Mouse (Mus musculus): ENCODE results near the gene Nrip1. TPM values are rescaled to one million over a fixed set of nuclear protein-coding genes. Genes with fewer than 3 reads are reported as not detected.

Gene Nrip1
- total RNA-seq, 2 experiments from 2014 or later = 51.2 to 53.8 TPM

GRCm38 (mm10) chr16:76283796-76284195 is 89.8 kb downstream of the Nrip1 start:
- no peak for DNase-seq (ENCODE audit: low spot score in 2 of 2)

GRCm38 (mm10) chr16:76281850-76282249 is 91.8 kb downstream of the Nrip1 start:
- no peak for DNase-seq (ENCODE audit: low spot score in 2 of 2)

- no peak for DNase-seq (ENCODE audit: low spot score in 2 of 2)
These were observed 93.3 kb downstream of the Nrip1 start for GRCm38 (mm10) chr16:76280365-76280764.

DNA sequence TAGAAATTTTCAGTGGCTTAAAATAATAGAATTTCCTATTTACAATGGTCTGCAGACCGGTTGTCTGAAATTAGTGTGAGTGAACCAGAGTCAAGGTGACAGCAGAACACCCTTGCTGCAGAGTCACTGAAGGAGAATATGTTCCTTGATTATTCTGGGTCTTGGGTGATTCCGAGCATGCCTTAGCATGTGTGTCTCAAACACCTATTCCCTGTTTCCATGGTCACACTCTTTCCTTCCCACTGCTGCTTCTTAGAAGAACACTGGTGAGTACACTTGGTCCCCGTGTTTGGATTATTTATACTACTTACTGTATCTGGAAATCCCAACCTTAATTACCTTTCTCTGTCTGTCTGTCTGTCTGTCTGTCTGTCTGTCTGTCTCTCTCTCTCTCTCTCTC is 97.4 kb downstream of the Nrip1 start:
- no peak for DNase-seq (ENCODE audit: low spot score in 2 of 2)

DNA sequence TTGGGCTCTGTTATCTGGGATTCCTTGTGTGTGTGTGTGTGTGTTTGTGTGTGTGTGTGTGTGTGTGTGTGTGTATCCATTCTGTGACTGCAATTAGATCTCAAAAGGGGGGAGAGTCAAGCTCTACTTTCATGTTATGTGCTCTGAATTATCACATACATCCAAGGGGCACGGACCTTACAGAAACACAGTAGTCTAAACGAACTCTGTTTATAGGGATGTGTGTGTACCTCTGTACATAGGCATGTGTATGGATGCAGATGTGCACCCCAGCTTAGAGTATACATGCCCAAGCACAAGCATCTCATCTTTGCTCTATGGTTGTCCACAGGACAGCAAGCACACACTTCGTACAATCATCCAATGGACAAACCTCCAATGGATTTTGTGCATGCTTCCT is 98.0 kb downstream of the Nrip1 start:
- DNase-seq (ENCODE audit: low spot score in 2 of 2) = no peak

DNA sequence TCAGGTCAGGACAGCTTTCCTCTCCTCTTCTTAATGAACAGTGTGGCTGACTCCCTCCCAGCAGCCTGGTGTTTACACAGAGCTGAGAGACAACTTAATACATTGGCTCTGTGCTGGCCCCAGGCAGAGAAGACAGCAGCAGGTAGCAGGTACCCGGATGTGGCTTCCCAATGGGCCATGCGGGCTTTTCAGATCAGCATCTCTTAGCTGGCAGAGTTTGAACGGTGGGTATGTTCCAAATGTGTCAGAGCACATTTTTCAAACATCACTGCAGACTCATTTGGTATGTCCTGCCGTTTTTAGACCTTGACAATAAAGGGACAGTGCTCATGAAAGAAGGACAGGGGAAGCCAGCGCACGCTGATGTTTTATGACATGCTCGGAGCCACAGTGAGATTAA is 98.5 kb downstream of the Nrip1 start:
- DNase-seq (ENCODE audit: low spot score in 2 of 2) = no peak

GRCm38 (mm10) chr16:76266635-76267268 is 106.9 kb downstream of the Nrip1 start:
- DNase-seq (ENCODE audit: low spot score in 2 of 2) = no peak

GRCm38 (mm10) chr16:76265874-76266273 is 107.8 kb downstream of the Nrip1 start:
- no peak for DNase-seq (ENCODE audit: low spot score in 2 of 2)

DNA sequence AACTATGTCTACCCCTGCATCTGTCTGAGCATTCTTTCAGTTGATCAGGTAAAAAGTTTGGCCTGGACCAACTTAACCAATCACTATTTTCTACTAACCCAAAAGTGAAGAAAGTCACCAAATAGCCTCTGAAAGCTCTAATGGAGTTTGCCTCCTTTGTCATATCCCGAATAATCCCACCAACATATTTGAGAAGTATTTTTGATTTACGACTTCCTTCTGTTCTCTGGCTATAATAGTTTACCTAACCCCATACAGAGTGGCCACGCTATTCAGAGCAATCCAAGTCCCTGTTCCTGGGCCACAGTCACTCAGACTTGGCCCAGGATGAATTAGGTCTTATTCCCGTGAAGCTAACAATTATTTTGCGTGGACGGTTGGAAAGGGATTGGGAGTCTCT is 108.3 kb downstream of the Nrip1 start:
- no peak for DNase-seq (ENCODE audit: low spot score in 2 of 2)

- no peak for DNase-seq (ENCODE audit: low spot score in 2 of 2)
These were observed 110.2 kb downstream of the Nrip1 start for GRCm38 (mm10) chr16:76263393-76263792.

GRCm38 (mm10) chr16:76260296-76260695 is 113.3 kb downstream of the Nrip1 start:
- DNase-seq (ENCODE audit: low spot score in 2 of 2) = no peak

- peak in 1 of 2 experiments; percentile 3 for DNase-seq (ENCODE audit: low spot score in 2 of 2)
These were observed 121.8 kb downstream of the Nrip1 start for GRCm38 (mm10) chr16:76251826-76252225.

GRCm38 (mm10) chr16:76249345-76250091 is 124.1 kb downstream of the Nrip1 start:
- no peak for DNase-seq (ENCODE audit: low spot score in 2 of 2)

- DNase-seq (ENCODE audit: low spot score in 2 of 2) = no peak
These were observed 130.8 kb downstream of the Nrip1 start for GRCm38 (mm10) chr16:76242850-76243249.

DNA sequence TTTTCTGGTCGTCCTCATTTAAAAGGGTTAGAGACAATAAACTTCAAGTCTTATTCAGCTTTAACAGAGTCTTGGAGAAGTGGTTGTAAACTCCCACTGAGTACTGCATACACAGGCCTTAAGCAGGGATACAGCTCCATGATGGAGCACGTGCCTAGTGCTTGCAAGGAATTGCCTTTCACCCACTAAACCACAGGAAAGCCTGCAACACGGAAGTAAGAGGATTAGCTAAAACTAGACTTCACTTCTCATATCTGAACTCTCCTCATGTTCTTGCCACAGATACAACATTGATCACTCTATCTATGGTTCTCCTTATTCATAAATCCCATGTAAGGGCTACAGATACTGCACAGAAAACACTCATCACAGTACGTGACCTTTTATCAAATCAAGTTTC is 132.4 kb downstream of the Nrip1 start:
- DNase-seq (ENCODE audit: low spot score in 2 of 2) = no peak

GRCm38 (mm10) chr16:76239353-76239752 is 134.3 kb downstream of the Nrip1 start:
- DNase-seq (ENCODE audit: low spot score in 2 of 2) = no peak

DNA sequence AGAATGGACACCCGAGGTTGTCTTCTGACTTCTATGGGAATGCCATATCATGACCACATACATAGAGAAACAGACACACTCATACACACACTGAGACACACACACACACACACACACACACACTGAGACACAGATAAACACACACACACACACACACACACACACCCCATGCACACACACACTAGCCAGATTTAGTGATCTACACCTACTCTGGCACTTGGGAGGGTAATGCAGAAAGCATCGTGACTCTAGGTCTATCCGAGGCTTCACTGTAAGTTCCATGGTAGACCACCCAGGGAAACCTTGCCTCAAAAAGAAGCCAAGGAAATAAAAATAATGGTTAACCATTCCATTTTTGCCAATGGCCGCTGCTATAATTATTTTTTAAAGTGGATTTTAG is 134.8 kb downstream of the Nrip1 start:
- DNase-seq (ENCODE audit: low spot score in 2 of 2) = no peak
